Mouse (Mus musculus) lung, adult 2 months (tissue): ENCODE measurements around the gene Ssxb2.
"Not testable (repeated sequence)": the region's sequence is repeated elsewhere in the genome, so short reads cannot be mapped to it uniquely, and the experiment has no call there.

Experiments
- CTCF ChIP-seq: fragments of 200-500 bp; IDR thresholded peaks from 2 replicates; pipeline ENCODE4 v1.5.1; 2011; ENCODE audit warnings: mild to moderate bottlenecking, low read length, control low read depth; ENCODE audit not compliant: insufficient read depth
- POLR2A ChIP-seq: fragments of 200-500 bp; IDR thresholded peaks from 2 replicates; pipeline ENCODE4 v1.6.1; 2011; ENCODE audit warnings: low read depth, mild to moderate bottlenecking, control low read depth, low read length, borderline replicate concordance; ENCODE audit errors: extremely low read depth

- not testable (repeated sequence) for TF ChIP-seq CTCF, POLR2A
Measured at GRCm38 (mm10) chrX:8461626-8462025, at the start of gene Ssxb2.
